Mouse (Mus musculus): ENCODE results near the gene Tenm4. TPM values are rescaled to one million over a fixed set of nuclear protein-coding genes. Genes with fewer than 3 reads are reported as not detected.

Tenm4 gene
- polyA plus RNA-seq, 1 experiment = 0.79 TPM

GRCm38 (mm10) chr7:96651055-96651454, 480.0 kb downstream of the Tenm4 start:
- no peak for TF ChIP-seq CTCF (IDR thresholded peaks at IDR 0.05; ENCODE audit: extremely low read depth, insufficient read length, insufficient replicate concordance, low read depth, low read length)
- TF ChIP-seq POLR2A (IDR thresholded peaks at IDR 0.05; ENCODE audit: low read depth, low read length) = no peak
- Histone ChIP-seq H3K27ac (ENCODE audit: insufficient read depth, low read depth, low read length) (no peak overlapping the region), H3K27me3 (ENCODE audit: control insufficient read depth, insufficient read depth, low read length) (no peaks in the 10 kb centered on the region), H3K36me3 (ENCODE audit: control insufficient read depth, insufficient read depth, low read length) (no peaks in the 10 kb centered on the region), H3K4me3 (ENCODE audit: low read depth, low read length) (no peak overlapping the region), H3K4me1 (ENCODE audit: control insufficient read depth, insufficient read depth, insufficient read length, low read length) (no peaks in the 10 kb centered on the region)
- WGBS = 69% methylated on average over 6 of the region's 6 CpGs

GRCm38 (mm10) chr7:96651626-96652341, 480.7 kb downstream of the Tenm4 start:
- no peaks in the 10 kb centered on the region for H3K36me3 ChIP-seq (ENCODE audit: control insufficient read depth, insufficient read depth, low read length)
- no peaks in the 10 kb centered on the region for H3K27me3 ChIP-seq (ENCODE audit: control insufficient read depth, insufficient read depth, low read length)
- no peak overlapping the region for H3K27ac ChIP-seq (ENCODE audit: insufficient read depth, low read depth, low read length)
- H3K4me1 ChIP-seq (ENCODE audit: control insufficient read depth, insufficient read depth, insufficient read length, low read length) = no peaks in the 10 kb centered on the region
- H3K4me3 ChIP-seq (ENCODE audit: low read depth, low read length) = no peak overlapping the region
- 63% methylated on average over 6 of the region's 6 CpGs for WGBS
- no peak for TF ChIP-seq CTCF (IDR thresholded peaks at IDR 0.05; ENCODE audit: extremely low read depth, insufficient read length, insufficient replicate concordance, low read depth, low read length)
- TF ChIP-seq POLR2A (IDR thresholded peaks at IDR 0.05; ENCODE audit: low read depth, low read length) = no peak

- H3K4me1 ChIP-seq (ENCODE audit: control insufficient read depth, insufficient read depth, insufficient read length, low read length) = no peaks in the 10 kb centered on the region
- WGBS = 32% methylated on average over 3 of the region's 3 CpGs
Observed at GRCm38 (mm10) chr7:96652844-96653243, 481.8 kb downstream of the Tenm4 start.

GRCm38 (mm10) chr7:96654206-96654605, 483.2 kb downstream of the Tenm4 start:
- Histone ChIP-seq H3K36me3 (ENCODE audit: control insufficient read depth, insufficient read depth, low read length) (no peaks in the 10 kb centered on the region), H3K4me1 (ENCODE audit: control insufficient read depth, insufficient read depth, insufficient read length, low read length) (no peaks in the 10 kb centered on the region), H3K4me3 (ENCODE audit: low read depth, low read length) (no peak overlapping the region), H3K27ac (ENCODE audit: insufficient read depth, low read depth, low read length) (no peak overlapping the region), H3K27me3 (ENCODE audit: control insufficient read depth, insufficient read depth, low read length) (no peaks in the 10 kb centered on the region)
- WGBS = 50% methylated on average over 2 of the region's 2 CpGs
- TF ChIP-seq POLR2A (IDR thresholded peaks at IDR 0.05; ENCODE audit: low read depth, low read length) (no peak), CTCF (IDR thresholded peaks at IDR 0.05; ENCODE audit: extremely low read depth, insufficient read length, insufficient replicate concordance, low read depth, low read length) (no peak)

More at GRCm38 (mm10) chr7:96652844-96653243, 481.8 kb downstream of the Tenm4 start:
- H3K27ac ChIP-seq (ENCODE audit: insufficient read depth, low read depth, low read length) = no peak overlapping the region
- no peak for TF ChIP-seq CTCF (IDR thresholded peaks at IDR 0.05; ENCODE audit: extremely low read depth, insufficient read length, insufficient replicate concordance, low read depth, low read length)
- no peak for TF ChIP-seq POLR2A (IDR thresholded peaks at IDR 0.05; ENCODE audit: low read depth, low read length)
- no peak overlapping the region for H3K4me3 ChIP-seq (ENCODE audit: low read depth, low read length)
- no peaks in the 10 kb centered on the region for H3K36me3 ChIP-seq (ENCODE audit: control insufficient read depth, insufficient read depth, low read length)
- no peaks in the 10 kb centered on the region for H3K27me3 ChIP-seq (ENCODE audit: control insufficient read depth, insufficient read depth, low read length)

- TF ChIP-seq CTCF (IDR thresholded peaks at IDR 0.05; ENCODE audit: extremely low read depth, insufficient read length, insufficient replicate concordance, low read depth, low read length) (no peak), POLR2A (IDR thresholded peaks at IDR 0.05; ENCODE audit: low read depth, low read length) (no peak; the same call in 1 of the 2 replicates)
- Histone ChIP-seq H3K4me3 (ENCODE audit: low read depth, low read length) (no peak overlapping the region), H3K36me3 (ENCODE audit: control insufficient read depth, insufficient read depth, low read length) (no peaks in the 10 kb centered on the region), H3K27ac (ENCODE audit: insufficient read depth, low read depth, low read length) (no peak overlapping the region), H3K4me1 (ENCODE audit: control insufficient read depth, insufficient read depth, insufficient read length, low read length) (no peaks in the 10 kb centered on the region), H3K27me3 (ENCODE audit: control insufficient read depth, insufficient read depth, low read length) (no peaks in the 10 kb centered on the region)
- 64% methylated on average over 3 of the region's 3 CpGs for WGBS
Observed at GRCm38 (mm10) chr7:96655096-96655716, 484.2 kb downstream of the Tenm4 start.

- Histone ChIP-seq H3K36me3 (ENCODE audit: control insufficient read depth, insufficient read depth, low read length) (no peaks in the 10 kb centered on the region), H3K27me3 (ENCODE audit: control insufficient read depth, insufficient read depth, low read length) (no peaks in the 10 kb centered on the region), H3K27ac (ENCODE audit: insufficient read depth, low read depth, low read length) (no peak overlapping the region), H3K4me1 (ENCODE audit: control insufficient read depth, insufficient read depth, insufficient read length, low read length) (no peaks in the 10 kb centered on the region), H3K4me3 (ENCODE audit: low read depth, low read length) (no peak overlapping the region)
- WGBS = 20% methylated on average over 13 of the region's 13 CpGs
- no peak for TF ChIP-seq POLR2A (IDR thresholded peaks at IDR 0.05; ENCODE audit: low read depth, low read length)
- no peak for TF ChIP-seq CTCF (IDR thresholded peaks at IDR 0.05; ENCODE audit: extremely low read depth, insufficient read length, insufficient replicate concordance, low read depth, low read length)
Observed at GRCm38 (mm10) chr7:96657101-96657830, 486.2 kb downstream of the Tenm4 start.
